Mouse (Mus musculus) CH12.LX (cell line): Measurements from ENCODE around the gene Eps8. TPM values are rescaled to one million over a fixed set of nuclear protein-coding genes. Genes with fewer than 3 reads are reported as not detected.
"Not testable (repeated sequence)": the region's sequence is repeated elsewhere in the genome, so short reads cannot be mapped to it uniquely, and the experiment has no call there.

Experiments used
- DNase-seq: peaks from one replicate; pipeline ENCODE4 v3.0.0-alpha.2; 2013; ENCODE audit errors: extremely low read depth
- H3K27ac ChIP-seq: 2 replicates; pipeline ENCODE4 v1.5.1; 2012; ENCODE audit warnings: low read depth, mild to moderate bottlenecking, control low read depth, moderate library complexity; ENCODE audit not compliant: insufficient read depth
- H3K27me3 ChIP-seq: replicated peaks from 2 replicates; pipeline ENCODE3; 2012; ENCODE audit warnings: inconsistent platforms
- H3K36me3 ChIP-seq, 2 experiments: replicated peaks in 1 of 2; 2 replicates each; pipeline versions ENCODE3 to v1.6.1; 2012; ENCODE audit warnings: inconsistent platforms in 1 of 2, low read length in 1 of 2, mild to moderate bottlenecking in 1 of 2, mixed read lengths in 1 of 2, moderate library complexity in 1 of 2; ENCODE audit not compliant: control insufficient read depth in 1 of 2, insufficient read depth in 1 of 2
- H3K4me1 ChIP-seq, 2 experiments: 2 replicates each; pipeline ENCODE4 v1.6.1; 2012; ENCODE audit warnings: inconsistent platforms in 1 of 2, moderate library complexity in 1 of 2; ENCODE audit not compliant: insufficient read depth in 2 of 2, control insufficient read depth in 1 of 2
- H3K4me2 ChIP-seq: 2 replicates; pipeline ENCODE4 v1.6.1; 2012; ENCODE audit warnings: low read depth, mild to moderate bottlenecking, control low read depth; ENCODE audit not compliant: poor library complexity, insufficient read depth, severe bottlenecking
- H3K4me3 ChIP-seq, 3 experiments: fragments of 150-350 bp in 1 of 3; sonication (generic) in 1 of 3; replicated peaks in 1 of 3; 2 replicates each; pipeline versions ENCODE3 to v1.5.1; 2011 to 2012; ENCODE audit warnings: low read depth in 2 of 3, low read length in 2 of 3, mild to moderate bottlenecking in 2 of 3, moderate library complexity in 2 of 3, control low read depth in 1 of 3, improper control_type of control experiment in 1 of 3, inconsistent platforms in 1 of 3, mixed read lengths in 1 of 3; ENCODE audit not compliant: poor library complexity in 1 of 3
- H3K79me2 ChIP-seq: replicated peaks from 2 replicates; pipeline ENCODE4 v1.6.1; 2012; ENCODE audit warnings: mild to moderate bottlenecking, moderate library complexity; ENCODE audit not compliant: control insufficient read depth, poor library complexity, insufficient read depth, severe bottlenecking; ENCODE audit errors: extremely low read depth
- H3K9ac ChIP-seq: 2 replicates; pipeline ENCODE4 v1.6.1; 2012; ENCODE audit warnings: low read depth, mild to moderate bottlenecking, control low read depth, moderate library complexity; ENCODE audit not compliant: insufficient read depth
- H3K9me3 ChIP-seq: replicated peaks from 2 replicates; pipeline ENCODE3; 2012; ENCODE audit warnings: low read length, inconsistent platforms, mixed read lengths
- CHD1 ChIP-seq: IDR thresholded peaks from 2 replicates; pipeline ENCODE4 v1.6.1; 2012; ENCODE audit warnings: low read depth, low read length, improper control_type of control experiment, inconsistent platforms
- CTCF ChIP-seq, 2 experiments: IDR thresholded peaks in 1 of 2; conservative IDR thresholded peaks in 1 of 2; 2 replicates each; pipeline ENCODE4 v1.5.1; 2011 to 2012; ENCODE audit warnings: low read depth in 2 of 2, low read length in 2 of 2, improper control_type of control experiment in 1 of 2, inconsistent platforms in 1 of 2, mild to moderate bottlenecking in 1 of 2, moderate library complexity in 1 of 2
- EP300 ChIP-seq: IDR thresholded peaks from 2 replicates; pipeline ENCODE4 v1.6.1; 2011; ENCODE audit warnings: low read length, improper control_type of control experiment
- GABPA ChIP-seq: IDR thresholded peaks from 2 replicates; pipeline ENCODE4 v1.6.1; 2012; ENCODE audit warnings: low read depth, low read length, improper control_type of control experiment, inconsistent platforms; ENCODE audit not compliant: insufficient replicate concordance
- HCFC1 ChIP-seq: IDR thresholded peaks from 2 replicates; pipeline ENCODE4 v1.6.1; 2012; ENCODE audit warnings: low read depth, mild to moderate bottlenecking, inconsistent platforms, low read length, improper control_type of control experiment
- IRF4 ChIP-seq: IDR thresholded peaks from 2 replicates; pipeline ENCODE4 v1.6.1; 2014; ENCODE audit warnings: low read depth, mild to moderate bottlenecking, inconsistent platforms, low read length, improper control_type of control experiment
- NELFE ChIP-seq: IDR thresholded peaks from 2 replicates; pipeline ENCODE4 v1.6.1; 2011; ENCODE audit warnings: low read depth, low read length, improper control_type of control experiment
- POLR2AphosphoS2 ChIP-seq: IDR thresholded peaks from 2 replicates; pipeline ENCODE4 v1.6.1; 2011; ENCODE audit warnings: low read depth, low read length, improper control_type of control experiment
- RCOR1 ChIP-seq: conservative IDR thresholded peaks from 2 replicates; pipeline ENCODE4 v1.6.1; 2012; ENCODE audit warnings: low read depth, mild to moderate bottlenecking, inconsistent platforms, low read length, improper control_type of control experiment
- SIN3A ChIP-seq: IDR thresholded peaks from 2 replicates; pipeline ENCODE4 v1.6.1; 2012; ENCODE audit warnings: low read length, improper control_type of control experiment, inconsistent platforms
- TCF12 ChIP-seq: IDR thresholded peaks from 2 replicates; pipeline ENCODE4 v1.6.1; 2014; ENCODE audit warnings: low read depth, mild to moderate bottlenecking, inconsistent platforms, low read length, improper control_type of control experiment
- USF2 ChIP-seq: conservative IDR thresholded peaks from 2 replicates; pipeline ENCODE4 v1.6.1; 2011; ENCODE audit warnings: low read depth, low read length, improper control_type of control experiment
- ZC3H11A ChIP-seq: IDR thresholded peaks from 2 replicates; pipeline ENCODE4 v1.6.1; 2012; ENCODE audit warnings: low read depth, mild to moderate bottlenecking, inconsistent platforms, low read length, improper control_type of control experiment
- ZKSCAN1 ChIP-seq: IDR thresholded peaks from 2 replicates; pipeline ENCODE4 v1.6.1; 2012; ENCODE audit warnings: low read depth, inconsistent platforms, low read length, improper control_type of control experiment, borderline replicate concordance
- ZMIZ1 ChIP-seq: IDR thresholded peaks from 2 replicates; pipeline ENCODE4 v1.6.1; 2012; ENCODE audit warnings: low read depth, mild to moderate bottlenecking, inconsistent platforms, low read length, improper control_type of control experiment
- dilution Hi-C: fragments of 300-500 bp; cut with MboI; formaldehyde crosslinking; loops from 2 replicates; pipeline ENCODE4 v1.14.3; 2020; ENCODE audit warnings: low sequenced_read_pairs; ENCODE audit not compliant: extremely low pct_unique_long_range_greater_than_20kb, extremely low pct_ligation_motif_present
- in situ Hi-C: fragments of 300-500 bp; cut with MboI; formaldehyde crosslinking; loops from 3 replicates; pipeline ENCODE4 v1.14.3; 2019; ENCODE audit warnings: low sequenced_read_pairs, low pct_ligation_motif_present, low pct_unique_long_range_greater_than_20kb, mixed read lengths
- polyA plus RNA-seq: library from polyadenylated mRNA; unstranded; fragments of >175 nt; gene quantifications from 2 replicates; pipeline ENCODE4 v1.2.1, GENCODE M21; 2012; ENCODE audit warnings: low read depth; ENCODE audit not compliant: insufficient read length
- total RNA-seq, 2 experiments: library from RNA; depleted of rRNA; stranded (reverse); fragments of 300-350 nt in 1 of 2; fragments of >200 nt in 1 of 2; gene quantifications; 2 replicates each; pipeline ENCODE4 v1.2.3; 2012 to 2014

Gene Eps8
- total and polyA plus RNA-seq, 3 experiments, result 2.2 to 7.4 (median 2.2) TPM

GRCm38 (mm10) chr6:137482891-137483290 is 171.8 kb downstream of the Eps8 start:
- in situ Hi-C loops (no loop called here), dilution Hi-C loops (no loop called here)
- DNase-seq, result no peak
- Histone ChIP-seq H3K36me3 (peaks cover 0 to 31% of the 10 kb centered on the region in 2 experiments), H3K79me2 (no peaks in the 10 kb centered on the region), H3K27ac (no peak overlapping the region), H3K4me3 (no peak overlapping the region), H3K4me2 (no peak overlapping the region)
- TF ChIP-seq POLR2AphosphoS2, result no peak
- no peak for TF ChIP-seq GABPA
- no peak for TF ChIP-seq TCF12
- no peak for TF ChIP-seq ZKSCAN1
- no peak for TF ChIP-seq RCOR1
- no peak for TF ChIP-seq ZMIZ1
- TF ChIP-seq CTCF (conservative IDR thresholded peaks at IDR 0.05 in 1 of 2, IDR thresholded peaks at IDR 0.05 in 1 of 2; ENCODE audit: low read depth in 2 of 2, low read length in 2 of 2), result no peak
- TF ChIP-seq EP300, result no peak
- no peak for TF ChIP-seq NELFE
- TF ChIP-seq CHD1, result no peak
- TF ChIP-seq, all 38 proteins: peak for 0
- Histone ChIP-seq H3K9ac (no peak overlapping the region), H3K27me3 (no peaks in the 10 kb centered on the region), H3K4me1 (peaks cover 6 to 30% of the 10 kb centered on the region in 2 experiments), H3K9me3 (no peaks in the 10 kb centered on the region)

DNA sequence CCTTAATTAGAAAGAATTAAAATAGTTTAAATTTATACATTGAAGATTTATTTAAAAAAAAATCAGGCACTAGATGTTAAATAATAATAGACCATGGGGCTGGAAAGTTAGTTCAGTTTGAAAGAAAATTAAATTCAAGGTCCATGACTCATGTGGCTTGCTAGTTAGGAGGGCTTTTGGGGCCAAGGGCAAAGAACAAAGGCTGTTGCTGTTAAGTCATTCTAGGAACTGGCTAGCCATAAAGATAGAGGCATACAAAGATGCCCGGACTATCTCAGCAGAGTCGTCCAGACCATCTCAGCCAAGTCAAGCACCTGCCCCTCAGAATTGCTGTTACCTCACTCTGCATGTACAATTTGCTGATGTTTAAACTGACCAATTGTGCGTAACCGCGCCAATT is 179.0 kb downstream of the Eps8 start:
- H3K9ac ChIP-seq, dilution Hi-C loops, in situ Hi-C loops, H3K79me2 ChIP-seq, DNase-seq, H3K4me2 ChIP-seq, H3K27ac ChIP-seq, H3K27me3 ChIP-seq, H3K4me3 ChIP-seq: not testable (repeated sequence)
- peaks cover 0 to 13% of the 10 kb centered on the region in 2 experiments; a peak in 1 of 4 replicates for H3K4me1 ChIP-seq
- H3K9me3 ChIP-seq, result peaks cover 12% of the 10 kb centered on the region
- H3K36me3 ChIP-seq, result peaks cover 0 to 22% of the 10 kb centered on the region in 2 experiments

DNA sequence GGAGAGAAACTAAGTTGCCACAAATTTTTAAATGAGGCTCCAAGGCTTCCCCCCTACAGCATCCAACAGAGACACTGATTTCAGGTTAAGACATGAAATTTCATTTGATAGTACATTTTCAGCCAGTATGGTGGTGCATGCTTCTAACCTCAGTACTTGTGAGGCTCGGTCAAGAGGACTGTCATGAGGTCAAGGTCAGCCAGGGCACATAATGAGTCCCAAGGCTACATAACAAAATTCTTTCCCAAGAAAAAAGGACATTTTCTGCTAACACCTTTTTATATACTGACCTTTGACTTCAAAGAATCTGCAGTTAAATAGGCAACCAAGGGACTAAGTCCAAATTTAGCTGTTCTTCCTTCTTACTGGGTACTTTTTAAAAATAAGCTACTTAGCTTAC is 181.2 kb downstream of the Eps8 start:
- Histone ChIP-seq H3K4me1 (peaks cover 0 to 13% of the 10 kb centered on the region in 2 experiments; a peak in 1 of 4 replicates), H3K9ac (no peak overlapping the region), H3K4me3 (no peak overlapping the region), H3K27ac (no peak overlapping the region), H3K79me2 (no peaks in the 10 kb centered on the region), H3K9me3 (peaks cover 17% of the 10 kb centered on the region), H3K36me3 (peaks cover 0 to 9% of the 10 kb centered on the region in 2 experiments), H3K27me3 (no peaks in the 10 kb centered on the region), H3K4me2 (no peak overlapping the region)
- in situ Hi-C loops, result no loop called here
- DNase-seq, result no peak
- dilution Hi-C loops, result no loop called here
- no peak for TF ChIP-seq SIN3A
- TF ChIP-seq POLR2AphosphoS2, result no peak
- no peak for TF ChIP-seq ZC3H11A
- TF ChIP-seq USF2, result no peak
- TF ChIP-seq HCFC1, result no peak
- no peak for TF ChIP-seq IRF4
